Mouse (Mus musculus) spleen, postnatal 10 days (tissue): Measurements from ENCODE around the gene B230217C12Rik.

ENCODE experiments used
- DNase-seq, 2 experiments: peaks; one replicate each; pipeline ENCODE4 v3.0.0; 2021 to 2022; ENCODE audit warnings: low spot score in 2 of 2

The B230217C12Rik gene

GRCm38 (mm10) chr11:97840539-97840954, at the start of gene B230217C12Rik:
B230217C12Rik (plus strand) TSS chr11:97840780.
- DNase-seq: no peak

- DNase-seq: peak in 1 of 2 experiments; percentile 52
Observed at GRCm38 (mm10) chr11:97793165-97793564, 47.4 kb upstream of the B230217C12Rik start.

GRCm38 (mm10) chr11:97796910-97797309, 43.7 kb upstream of the B230217C12Rik start:
- peak in 1 of 2 experiments; percentile 70 for DNase-seq

- no peak for DNase-seq
Observed at GRCm38 (mm10) chr11:97797369-97798082, 43.1 kb upstream of the B230217C12Rik start.

- DNase-seq: no peak
Observed at GRCm38 (mm10) chr11:97798083-97798435, 42.5 kb upstream of the B230217C12Rik start.

GRCm38 (mm10) chr11:97798782-97799145, 41.8 kb upstream of the B230217C12Rik start, which contains the start of gene Lasp1:
Lasp1 (plus strand) TSS chr11:97799000.
- DNase-seq: peak; percentile 74 to 88

GRCm38 (mm10) chr11:97799146-97799993, 41.2 kb upstream of the B230217C12Rik start:
- peak; percentile 72 to 78 for DNase-seq

GRCm38 (mm10) chr11:97799994-97800690, 40.4 kb upstream of the B230217C12Rik start:
- peak; percentile 34 to 72 for DNase-seq

GRCm38 (mm10) chr11:97800691-97801408, 39.7 kb upstream of the B230217C12Rik start:
- DNase-seq: no peak

- DNase-seq: no peak
Observed at GRCm38 (mm10) chr11:97801409-97802193, 39.0 kb upstream of the B230217C12Rik start.

GRCm38 (mm10) chr11:97802194-97802470, 38.4 kb upstream of the B230217C12Rik start:
- DNase-seq: no peak

GRCm38 (mm10) chr11:97802495-97802894, 38.1 kb upstream of the B230217C12Rik start:
- no peak for DNase-seq

GRCm38 (mm10) chr11:97803847-97804246, 36.7 kb upstream of the B230217C12Rik start:
- no peak for DNase-seq

GRCm38 (mm10) chr11:97804841-97805661, 35.5 kb upstream of the B230217C12Rik start:
- DNase-seq: no peak

GRCm38 (mm10) chr11:97805662-97806612, 34.6 kb upstream of the B230217C12Rik start:
- DNase-seq: no peak

GRCm38 (mm10) chr11:97806613-97806964, 34.0 kb upstream of the B230217C12Rik start:
- no peak for DNase-seq

- DNase-seq: no peak
Observed at GRCm38 (mm10) chr11:97807626-97808025, 33.0 kb upstream of the B230217C12Rik start.

GRCm38 (mm10) chr11:97808093-97808492, 32.5 kb upstream of the B230217C12Rik start:
- DNase-seq: no peak
